Mouse (Mus musculus) erythroblast, embryonic 14.5 days (primary cell): Measurements from ENCODE around the gene Pik3cb. TPM values are rescaled to one million over a fixed set of nuclear protein-coding genes. Genes with fewer than 3 reads are reported as not detected.

Experiments
- H3K27me3 ChIP-seq: 2 replicates; pipeline ENCODE4 v1.6.1; 2012; ENCODE audit warnings: inconsistent platforms; ENCODE audit not compliant: control insufficient read depth
- H3K36me3 ChIP-seq: 2 replicates; pipeline ENCODE4 v1.6.1; 2012; ENCODE audit warnings: mild to moderate bottlenecking, inconsistent platforms; ENCODE audit not compliant: control insufficient read depth
- H3K4me1 ChIP-seq: 2 replicates; pipeline ENCODE4 v1.6.1; 2012; ENCODE audit warnings: inconsistent platforms; ENCODE audit not compliant: control insufficient read depth
- H3K4me3 ChIP-seq: replicated peaks from 2 replicates; pipeline ENCODE3; 2012; ENCODE audit warnings: moderate library complexity, mild to moderate bottlenecking, inconsistent platforms
- H3K9me3 ChIP-seq: 2 replicates; pipeline ENCODE4 v1.6.1; 2012; ENCODE audit warnings: low read length, inconsistent platforms, mixed read lengths; ENCODE audit not compliant: control insufficient read depth
- GATA1 ChIP-seq: IDR thresholded peaks from 2 replicates; pipeline ENCODE4 v1.6.1; 2012; ENCODE audit warnings: low read length, inconsistent platforms, mixed read lengths
- TAL1 ChIP-seq: IDR thresholded peaks from 3 replicates; pipeline ENCODE4 v1.6.1; 2012; ENCODE audit warnings: low read length, inconsistent platforms, mixed read lengths
- polyA plus RNA-seq: library from polyadenylated mRNA; stranded (reverse); fragments of >175 nt; gene quantifications from 2 replicates; pipeline ENCODE4 v1.2.3, GENCODE M21; 2012

The Pik3cb gene
- polyA plus RNA-seq, 1 experiment = 0.11 TPM

DNA sequence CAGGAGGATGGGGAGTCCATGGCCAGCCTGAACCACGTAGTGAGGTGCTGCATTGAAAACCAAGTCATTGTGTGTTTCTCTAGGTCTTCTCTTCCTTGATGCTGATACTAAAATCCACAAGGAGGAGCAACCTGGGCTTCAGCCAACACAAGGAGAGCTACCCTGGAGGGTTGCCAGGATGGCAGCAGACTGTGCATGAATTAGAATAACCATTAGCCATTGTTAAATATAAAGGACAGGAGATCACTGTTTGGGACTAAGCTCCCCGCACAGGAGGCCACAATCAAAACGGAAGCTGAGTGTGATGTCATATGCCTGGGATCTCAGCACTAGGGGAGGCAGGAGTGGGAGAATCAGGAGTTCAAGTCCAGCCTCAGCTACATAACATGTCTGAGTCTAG, 13.2 kb upstream of the Pik3cb start:
- Histone ChIP-seq H3K4me3 (no peak overlapping the region), H3K4me1 (peaks cover 7% of the 10 kb centered on the region), H3K36me3 (no peaks in the 10 kb centered on the region), H3K27me3 (peaks cover 9% of the 10 kb centered on the region), H3K9me3 (no peaks in the 10 kb centered on the region)
- TF ChIP-seq TAL1 (no peak), GATA1 (no peak)

DNA sequence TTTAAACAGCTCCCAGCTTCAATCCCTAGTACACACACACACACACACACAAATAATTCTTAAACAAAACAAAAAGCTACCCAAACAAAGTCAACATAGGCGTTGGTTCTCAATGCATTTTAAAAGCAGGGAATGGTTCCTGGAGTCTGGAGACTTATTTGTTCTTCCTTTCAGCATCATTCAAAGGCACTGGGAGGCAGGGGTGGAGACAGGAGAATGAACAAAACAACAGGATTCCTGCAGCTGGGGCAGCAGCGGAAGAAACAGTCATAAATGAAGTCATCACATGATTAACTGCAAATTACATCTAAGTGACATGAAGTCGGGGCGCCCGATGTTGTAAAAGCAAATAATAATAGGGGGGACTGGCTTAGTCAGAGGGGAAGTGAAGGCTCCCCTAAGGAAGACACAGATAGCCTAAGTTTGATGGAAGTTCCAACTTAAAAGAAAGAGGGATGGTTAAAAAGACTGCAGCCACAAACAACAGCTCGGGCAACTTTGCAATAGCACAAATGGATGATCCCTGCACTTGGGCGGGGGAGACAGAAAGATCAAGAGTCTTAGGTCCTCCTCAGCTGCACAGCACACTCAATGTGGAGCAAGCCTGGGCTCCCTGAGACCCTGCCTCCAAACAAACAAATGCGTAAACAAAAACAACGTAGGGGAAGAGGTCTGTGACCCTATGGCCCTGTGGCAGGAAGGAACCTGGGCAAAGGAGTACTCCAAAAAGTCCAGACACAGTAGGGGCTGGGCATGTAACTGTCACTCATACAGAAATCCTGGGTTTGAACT, 12.5 kb upstream of the Pik3cb start:
- Histone ChIP-seq H3K9me3 (no peaks in the 10 kb centered on the region), H3K27me3 (peaks cover 9% of the 10 kb centered on the region), H3K36me3 (no peaks in the 10 kb centered on the region), H3K4me3 (no peak overlapping the region), H3K4me1 (peaks cover 1% of the 10 kb centered on the region; the same call in 1 of the 2 replicates)
- no peak for TF ChIP-seq TAL1
- TF ChIP-seq GATA1 = no peak

DNA sequence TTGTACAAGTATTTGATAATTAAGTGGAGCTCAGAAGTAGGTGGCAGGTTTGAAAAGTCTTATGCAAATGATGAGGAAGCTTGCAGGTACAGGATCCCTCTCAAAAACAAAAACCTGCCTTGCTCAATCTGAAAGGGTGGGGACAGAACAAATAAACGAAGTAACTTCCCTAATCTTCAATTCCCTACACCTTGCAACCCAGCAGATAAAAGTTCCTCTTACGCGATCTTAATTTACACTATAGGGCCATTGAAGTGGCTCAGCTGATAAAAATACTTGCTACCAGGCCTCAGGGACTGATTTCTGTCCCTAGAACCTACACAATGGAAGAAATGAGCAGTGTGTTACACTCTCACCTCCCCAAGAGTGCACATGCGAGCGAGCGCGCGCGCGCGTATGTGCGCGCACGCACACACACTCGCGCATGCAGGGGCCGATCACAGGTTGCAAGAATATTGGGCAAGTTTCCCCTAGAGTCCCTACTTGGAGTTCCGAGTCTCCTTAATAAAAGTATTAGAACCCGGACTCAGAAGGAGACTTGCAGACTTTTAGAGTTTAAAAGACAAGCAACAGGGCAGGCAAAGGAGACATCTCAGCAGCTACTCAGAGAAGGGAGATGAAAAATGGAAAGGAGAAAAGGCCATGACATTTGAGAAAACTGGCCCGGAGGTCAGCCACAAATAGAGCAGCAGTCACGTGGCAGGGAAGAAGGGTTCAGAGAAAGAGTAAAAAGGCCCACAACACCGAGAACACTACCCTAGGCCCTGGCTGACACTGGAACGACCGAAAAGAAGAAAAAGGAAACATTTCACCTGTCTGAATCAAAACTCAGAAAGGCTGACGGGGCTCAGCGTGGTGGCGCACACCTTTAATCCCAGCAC, 6.7 kb upstream of the Pik3cb start:
- no peak for TF ChIP-seq TAL1
- TF ChIP-seq GATA1 = no peak
- Histone ChIP-seq H3K27me3 (no peaks in the 10 kb centered on the region), H3K4me3 (no peak overlapping the region), H3K36me3 (no peaks in the 10 kb centered on the region), H3K4me1 (peaks cover 11% of the 10 kb centered on the region), H3K9me3 (no peaks in the 10 kb centered on the region)

GRCm38 (mm10) chr9:99145756-99146155, 5.3 kb upstream of the Pik3cb start:
- no peaks in the 10 kb centered on the region for H3K9me3 ChIP-seq
- H3K36me3 ChIP-seq = no peaks in the 10 kb centered on the region
- no peaks in the 10 kb centered on the region for H3K27me3 ChIP-seq
- no peak for TF ChIP-seq GATA1
- TF ChIP-seq TAL1 = no peak
- no peak overlapping the region for H3K4me3 ChIP-seq
- H3K4me1 ChIP-seq = peaks cover 24% of the 10 kb centered on the region

DNA sequence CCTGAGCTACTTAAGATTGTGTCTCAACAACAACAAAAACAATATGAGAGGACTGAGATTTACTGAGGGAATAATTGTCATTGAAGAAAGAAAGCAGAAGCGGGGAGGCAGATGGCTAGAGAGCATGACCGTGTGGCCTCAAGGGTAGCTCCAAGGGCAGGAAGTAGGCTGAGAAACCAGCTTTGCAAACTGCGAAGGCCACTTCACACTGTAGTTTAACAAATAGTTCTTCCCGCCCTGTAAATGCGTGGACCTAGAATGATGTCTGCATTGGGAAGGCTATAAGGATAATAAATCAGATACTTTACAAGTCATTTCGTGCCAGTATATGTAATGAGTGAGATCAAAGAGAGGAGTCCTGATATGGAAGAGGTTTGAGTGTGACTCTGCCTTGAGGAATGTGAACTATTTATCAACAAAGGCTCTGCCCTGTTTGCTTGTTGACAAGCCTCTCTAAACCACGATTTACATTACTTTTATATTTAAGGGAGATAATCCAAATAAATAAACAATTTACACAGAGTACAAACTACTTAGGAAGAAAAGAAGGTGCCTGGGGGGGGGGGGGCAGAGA, 4.1 kb upstream of the Pik3cb start:
- Histone ChIP-seq H3K9me3 (no peaks in the 10 kb centered on the region), H3K4me1 (peaks cover 30% of the 10 kb centered on the region), H3K27me3 (no peaks in the 10 kb centered on the region), H3K4me3 (no peak overlapping the region), H3K36me3 (no peaks in the 10 kb centered on the region)
- TF ChIP-seq TAL1 = no peak
- no peak for TF ChIP-seq GATA1

DNA sequence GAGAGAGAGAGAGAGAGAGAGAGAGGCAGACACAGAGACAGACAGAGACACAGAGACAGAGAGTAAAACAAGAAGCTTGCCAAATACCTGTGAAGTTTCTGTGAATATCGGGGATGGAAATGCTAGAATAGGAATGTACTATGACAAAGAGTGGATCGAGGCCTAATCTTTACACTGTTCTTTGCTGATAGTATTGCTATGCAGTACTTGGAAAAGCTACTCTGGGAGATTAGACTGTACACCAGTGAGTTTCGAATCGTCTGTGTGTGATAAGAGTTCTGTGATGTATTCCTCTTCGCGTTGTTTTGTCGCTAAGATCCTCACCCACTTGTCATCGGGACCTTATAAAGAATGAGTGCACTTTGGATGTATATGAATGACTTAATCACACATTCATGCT, 1.2 kb upstream of the Pik3cb start:
- H3K36me3 ChIP-seq = peaks cover 7% of the 10 kb centered on the region
- peaks cover 50% of the 10 kb centered on the region for H3K4me1 ChIP-seq
- no peaks in the 10 kb centered on the region for H3K27me3 ChIP-seq
- no peaks in the 10 kb centered on the region for H3K9me3 ChIP-seq
- peak overlapping the region; percentile 88 for H3K4me3 ChIP-seq
- TF ChIP-seq GATA1 (0 out of 2 replicates have a peak, but pooled peaks have one; percentile 3), TAL1 (0 out of 3 replicates have a peak, but pooled peaks have one; percentile 9)

- H3K9me3 ChIP-seq = no peaks in the 10 kb centered on the region
- H3K36me3 ChIP-seq = peaks cover 7% of the 10 kb centered on the region
- H3K4me3 ChIP-seq = peak overlapping the region; percentile 88
- no peak for TF ChIP-seq TAL1
- TF ChIP-seq GATA1 = no peak
- peaks cover 53% of the 10 kb centered on the region for H3K4me1 ChIP-seq
- no peaks in the 10 kb centered on the region for H3K27me3 ChIP-seq
Measured at GRCm38 (mm10) chr9:99141171-99141570, 750 bp upstream of the Pik3cb start.

DNA sequence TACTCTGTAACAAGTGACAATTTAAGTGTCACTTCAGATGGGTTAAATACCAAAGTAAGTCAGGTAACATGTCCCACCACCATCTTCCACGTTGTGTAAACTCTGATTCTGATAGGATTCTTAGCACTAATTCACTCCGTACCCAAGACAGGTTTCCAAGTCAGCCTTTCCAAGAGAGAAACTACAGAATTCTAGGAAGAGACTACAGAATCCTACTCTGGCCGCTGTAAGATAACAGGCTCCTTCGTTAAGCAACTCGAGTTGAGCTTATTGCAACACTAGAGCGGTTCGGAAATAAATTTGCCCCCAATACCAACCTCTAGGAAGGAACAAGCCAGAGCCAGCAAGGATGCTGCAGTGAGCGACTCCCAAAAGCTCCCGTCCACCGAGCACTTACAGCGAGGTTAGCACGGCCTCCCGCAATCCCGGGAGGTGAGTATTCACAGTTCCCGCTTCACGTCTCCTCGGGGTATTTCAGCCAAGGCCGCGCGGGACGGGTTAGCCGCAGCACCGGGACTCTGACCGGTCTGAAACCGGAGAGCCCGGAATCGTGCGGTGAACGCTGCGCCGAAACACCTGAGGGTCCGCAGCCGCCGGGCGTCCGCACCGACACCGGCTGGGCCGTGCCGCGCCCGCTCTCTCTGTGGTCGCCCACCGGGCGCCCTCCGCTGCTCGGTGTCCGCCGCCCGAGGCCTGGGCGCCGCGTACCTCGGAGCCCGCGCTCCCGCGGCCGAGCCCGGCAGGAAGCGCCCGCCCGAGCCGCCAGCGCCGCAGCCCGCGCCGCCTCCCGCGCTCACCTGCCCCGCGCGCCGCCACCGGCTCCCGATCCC, 1.0 kb downstream of the Pik3cb start:
- Histone ChIP-seq H3K36me3 (peaks cover 21% of the 10 kb centered on the region), H3K9me3 (no peaks in the 10 kb centered on the region), H3K27me3 (no peaks in the 10 kb centered on the region), H3K4me1 (peaks cover 59% of the 10 kb centered on the region), H3K4me3 (peak overlapping the region; percentile 88)
- TF ChIP-seq TAL1 = no peak
- TF ChIP-seq GATA1 = no peak

- Histone ChIP-seq H3K36me3 (peaks cover 24% of the 10 kb centered on the region), H3K27me3 (no peaks in the 10 kb centered on the region), H3K4me3 (no peak overlapping the region), H3K9me3 (no peaks in the 10 kb centered on the region), H3K4me1 (peaks cover 54% of the 10 kb centered on the region)
- TF ChIP-seq TAL1 (no peak), GATA1 (no peak)
Measured at GRCm38 (mm10) chr9:99137301-99137700, 3.1 kb downstream of the Pik3cb start.
